Mouse (Mus musculus) monocyte, adult 5-6 weeks (primary cell): ENCODE measurements around the gene Rarres2. TPM values are rescaled to one million over a fixed set of nuclear protein-coding genes. Genes with fewer than 3 reads are reported as not detected.

Experiments
- ATAC-seq: fragments of 153-309, 156-312 bp; replicated peaks from 2 replicates; pipeline ENCODE4 v1.8.0; 2017; ENCODE audit warnings: mild to moderate bottlenecking; ENCODE audit not compliant: low TSS enrichment, insufficient number of reproducible peaks, severe bottlenecking, poor library complexity, low FRiP score
- total RNA-seq: library from RNA; stranded (forward); fragments of 200-1000, 200-491, 200-594 nt; gene quantifications from 3 replicates; pipeline ENCODE4 v1.2.3, GENCODE M21; 2017

Gene Rarres2
- total RNA-seq, 1 experiment from 2014 or later = not detected

GRCm38 (mm10) chr6:48589194-48589750 lies 16.7 kb upstream of the Rarres2 start, which contains the start of gene Gm45021:
Gene Gm45021, plus strand, starts transcription at chr6:48589610.
- ATAC-seq = no peak

- ATAC-seq = 0 out of 2 replicates have a peak, but pooled peaks have one; percentile 51
Observed at GRCm38 (mm10) chr6:48582037-48582436, 9.4 kb upstream of the Rarres2 start.

DNA sequence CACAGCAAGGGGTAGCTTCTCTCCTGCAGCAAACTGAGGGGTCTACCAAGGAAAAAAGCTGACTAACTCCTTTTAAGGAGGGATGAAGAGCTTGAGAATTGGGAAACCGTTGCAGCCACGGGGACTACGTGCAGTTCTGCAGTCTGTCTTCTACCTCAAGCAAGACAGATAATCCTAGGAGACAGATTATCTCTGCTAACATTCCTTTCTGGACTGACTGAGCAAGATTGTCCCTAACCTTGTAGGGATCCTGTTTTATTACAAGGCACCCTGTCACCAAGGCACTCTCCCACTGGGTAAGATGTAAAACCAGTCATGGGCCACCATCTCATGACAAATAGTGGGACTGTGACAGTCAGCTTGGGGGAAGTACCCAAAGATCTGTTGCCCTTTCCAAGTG lies 8.7 kb upstream of the Rarres2 start:
- ATAC-seq = no peak

DNA sequence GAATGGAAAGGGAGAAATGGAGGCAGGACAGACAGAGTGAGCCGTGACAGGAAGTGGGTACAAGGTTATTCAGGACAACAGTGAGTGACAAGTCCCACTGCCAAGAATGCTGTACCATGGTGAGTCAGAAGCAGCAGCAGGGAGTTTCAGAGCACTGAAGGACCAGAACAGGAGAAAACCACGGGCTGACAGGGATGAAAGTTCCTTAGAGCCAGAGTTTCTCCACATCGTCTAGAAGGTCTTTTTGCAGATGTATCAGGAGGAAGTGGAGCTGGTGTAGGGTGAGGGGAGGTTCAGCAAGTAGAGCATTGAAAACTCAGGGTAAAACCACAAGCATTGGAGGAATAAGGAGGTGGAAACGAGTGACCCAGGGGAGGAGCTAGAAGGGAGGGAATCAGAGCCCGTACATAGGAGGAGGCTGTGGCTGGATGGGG lies 6.6 kb upstream of the Rarres2 start:
- peak; percentile 74 for ATAC-seq

DNA sequence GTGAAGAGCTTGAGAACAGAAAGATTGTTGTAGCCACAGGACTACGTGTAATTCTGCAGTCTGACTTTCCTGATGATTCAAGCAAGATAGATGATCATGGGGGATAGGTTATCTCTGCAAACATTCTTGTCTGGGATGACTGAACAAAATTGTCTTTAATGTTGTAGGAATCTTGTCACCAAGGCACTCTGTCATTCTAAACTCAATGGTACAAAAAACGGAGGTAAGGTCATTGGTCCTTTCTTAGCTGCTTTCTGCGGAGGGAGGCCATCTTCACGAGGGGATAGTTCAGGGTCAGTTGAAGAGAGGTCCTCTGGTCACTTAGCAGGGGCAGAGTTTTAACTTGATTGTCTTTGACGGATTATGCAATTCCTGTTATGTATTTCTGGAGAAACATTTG lies 6.1 kb upstream of the Rarres2 start:
- ATAC-seq = no peak

DNA sequence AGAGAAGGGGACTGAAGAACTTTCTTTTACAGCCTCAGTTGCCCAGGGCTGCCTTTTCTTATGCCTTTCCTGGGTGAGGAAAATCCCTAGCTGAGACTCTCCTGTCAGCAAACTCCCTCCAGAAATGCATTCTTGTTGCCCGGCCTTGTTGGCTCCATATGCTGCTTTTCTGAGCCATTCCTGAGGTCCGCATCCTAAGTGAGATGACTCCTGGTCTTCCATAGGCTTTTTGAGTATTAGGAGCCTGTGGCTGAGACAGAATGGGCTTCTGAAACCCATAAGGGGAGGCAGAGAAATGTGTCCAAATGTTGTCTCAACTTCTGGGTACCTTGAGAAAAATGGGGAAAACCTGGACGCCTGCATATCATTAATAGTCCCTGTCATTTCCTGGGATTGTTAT lies 1.4 kb upstream of the Rarres2 start:
- no peak for ATAC-seq

GRCm38 (mm10) chr6:48573280-48573679 lies 691 bp upstream of the Rarres2 start:
- ATAC-seq = no peak

- ATAC-seq = no peak
Observed at GRCm38 (mm10) chr6:48572014-48572413, 575 bp downstream of the Rarres2 start.

DNA sequence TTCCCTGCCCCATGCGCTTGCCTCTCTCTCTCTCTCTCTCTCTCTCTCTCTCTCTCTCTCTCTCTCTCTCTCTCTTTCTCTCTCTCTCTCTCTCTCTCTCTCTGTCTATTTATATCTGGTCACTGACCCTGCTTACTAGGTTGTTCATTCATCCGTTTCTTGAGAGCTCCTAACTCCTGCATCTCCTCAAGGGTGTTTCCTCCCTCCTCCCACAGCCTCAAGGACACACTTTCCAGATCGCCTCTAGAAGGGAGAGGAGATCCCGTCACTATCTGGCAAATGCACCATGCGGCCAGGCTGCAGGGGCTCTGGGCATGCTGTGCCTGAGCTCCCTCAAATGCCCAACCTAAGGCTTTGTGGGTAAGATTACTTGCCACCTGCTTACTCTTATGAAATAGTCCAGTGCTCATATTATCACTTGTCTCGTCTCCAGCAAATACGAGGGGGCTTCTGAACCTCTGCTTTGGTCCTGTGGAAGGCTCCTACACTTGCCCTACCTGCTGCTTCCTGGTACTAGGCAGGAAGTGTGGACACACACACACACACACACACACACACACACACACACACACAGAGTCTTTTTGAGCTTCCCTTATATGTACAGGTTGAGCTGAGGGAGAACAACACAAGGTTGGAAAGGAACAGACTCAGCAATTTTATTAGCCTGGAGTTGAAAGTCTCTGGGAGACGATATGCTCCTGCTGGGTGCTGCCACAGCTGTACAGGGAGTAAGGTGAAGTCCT lies 3.4 kb downstream of the Rarres2 start:
- ATAC-seq = no peak

GRCm38 (mm10) chr6:48568036-48568984 lies 4.3 kb downstream of the Rarres2 start:
- 0 out of 2 replicates have a peak, but pooled peaks have one; percentile 9 for ATAC-seq

- no peak for ATAC-seq
Observed at GRCm38 (mm10) chr6:48566312-48566711, 6.3 kb downstream of the Rarres2 start.

DNA sequence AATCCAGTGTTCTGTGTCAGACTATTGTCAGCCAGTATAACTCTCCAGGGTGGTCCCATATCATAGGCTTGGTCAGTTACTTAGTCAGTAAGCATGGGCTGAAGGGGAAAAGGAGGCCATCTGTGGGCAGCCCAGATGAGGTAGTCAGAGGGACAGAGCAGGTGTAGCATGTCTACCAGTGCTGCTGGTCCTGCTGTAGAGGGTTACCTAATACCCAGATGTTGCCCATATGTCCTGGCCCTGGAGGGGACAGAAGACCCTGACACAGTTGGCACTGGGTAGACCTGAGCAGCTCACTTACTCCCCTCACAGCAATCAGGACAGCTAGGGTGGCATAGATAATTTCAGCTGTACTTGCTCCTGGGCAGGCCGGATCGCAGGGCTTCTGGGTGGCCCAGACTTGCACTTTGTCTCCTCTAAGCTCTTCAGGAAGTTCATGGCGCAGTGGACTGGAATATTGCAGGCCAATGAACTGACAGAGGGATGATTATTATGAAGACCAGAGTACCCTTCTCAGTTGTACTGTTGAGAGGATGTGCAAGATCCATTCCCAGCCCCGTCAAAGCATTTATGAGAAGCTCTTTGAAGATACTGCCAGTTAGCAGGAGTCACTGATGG lies 6.8 kb downstream of the Rarres2 start:
- no peak for ATAC-seq

DNA sequence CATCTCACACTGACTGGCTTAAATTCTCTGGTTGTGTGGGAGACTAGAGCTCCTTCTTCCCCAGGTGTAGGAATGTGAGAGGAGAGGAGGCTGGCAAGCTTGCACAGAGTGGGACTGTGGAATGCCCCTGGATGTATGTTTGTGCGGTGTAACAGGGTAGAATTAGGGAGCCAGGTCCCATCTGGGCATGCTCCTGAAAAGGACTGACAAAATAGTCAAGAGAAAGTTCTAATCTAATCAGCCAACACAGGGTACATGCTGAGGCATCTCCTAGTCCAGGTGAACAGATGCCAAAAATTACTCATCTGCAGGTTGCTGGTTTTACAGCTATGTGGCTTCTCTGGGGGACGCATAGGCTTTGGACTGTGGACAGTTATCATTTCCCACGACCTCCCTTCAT lies 16.6 kb downstream of the Rarres2 start:
- ATAC-seq = no peak

DNA sequence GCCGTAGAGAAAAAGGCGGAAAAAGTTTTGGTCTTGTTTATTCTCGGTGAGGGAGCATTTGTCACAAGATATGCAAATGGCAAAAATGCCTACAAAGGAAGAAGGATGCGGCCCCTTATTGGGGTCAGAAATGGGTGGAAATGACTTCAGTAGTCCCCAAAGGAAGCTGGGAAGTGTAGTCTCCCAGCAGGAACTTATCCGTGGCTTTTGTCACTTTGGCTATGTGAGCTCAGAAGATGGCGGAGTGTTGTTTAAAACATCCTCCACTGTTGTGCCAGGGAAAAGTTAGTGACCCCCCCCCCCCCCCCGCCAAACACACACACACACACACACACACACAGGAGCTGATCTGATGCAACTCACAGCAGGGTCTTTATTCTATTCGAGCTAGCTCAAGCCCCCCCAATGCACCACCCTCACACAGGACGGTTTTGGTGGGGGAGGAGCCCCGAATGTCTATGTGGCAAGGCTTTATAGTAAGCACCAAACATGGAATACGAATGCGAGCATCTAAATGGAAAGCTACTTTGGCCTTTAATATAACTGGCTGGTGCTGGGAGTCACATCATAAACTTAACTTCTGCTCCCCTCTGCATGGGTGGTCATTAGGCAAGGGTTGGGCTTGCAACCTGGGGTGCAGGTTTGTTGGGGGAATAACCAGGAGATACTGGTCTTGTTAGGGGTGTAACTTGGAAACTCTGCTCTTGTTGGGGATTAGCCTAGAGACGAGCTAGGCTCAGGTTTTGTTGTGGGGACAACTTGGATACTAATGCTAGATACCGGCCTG lies 17.3 kb downstream of the Rarres2 start:
- peak; percentile 50; the same call in 1 of the 2 replicates for ATAC-seq

GRCm38 (mm10) chr6:48554280-48555103 lies 18.1 kb downstream of the Rarres2 start, which contains the start of gene Lrrc61:
Gene Lrrc61, plus strand, starts transcription at chr6:48554796.
- peak; percentile 93 for ATAC-seq

GRCm38 (mm10) chr6:48553819-48554218 lies 18.8 kb downstream of the Rarres2 start:
- ATAC-seq = no peak

- no peak for ATAC-seq
Observed at GRCm38 (mm10) chr6:48552918-48553317, 19.7 kb downstream of the Rarres2 start.
